Mouse (Mus musculus): Measurements from ENCODE around the gene Shq1. TPM values are rescaled to one million over a fixed set of nuclear protein-coding genes. Genes with fewer than 3 reads are reported as not detected.

The Shq1 gene
- polyA plus RNA-seq, 1 experiment from 2014 or later = 14.2 TPM

Other genes starting within 250 kb of the Shq1 start
- gene Gxylt2, start 33.6 kb upstream of the Shq1 start, polyA plus RNA-seq (2014; fragmentation: Nextera tagmentation; extraction: Ambion mirVana) = 0.81 and 1.0 TPM in 2 replicates
- gene Ppp4r2, start 162.5 kb upstream of the Shq1 start, polyA plus RNA-seq (2014; fragmentation: Nextera tagmentation; extraction: Ambion mirVana) = 25.7 and 30.5 TPM in 2 replicates

Data from forebrain, embryonic 14.5 days (tissue).